Mouse (Mus musculus): Measurements from ENCODE around the gene AI854703. TPM values are rescaled to one million over a fixed set of nuclear protein-coding genes. Genes with fewer than 3 reads are reported as not detected.

Gene AI854703
- 9.7 and 11.6 TPM in 2 replicates for polyA plus RNA-seq (2021; fragmentation: Nextera tagmentation)
- long read RNA-seq, experiment 1, transcript AI854703-201 (4 exons, 3,517 nt) = major isoform, 31 of 102 reads
- long read RNA-seq, experiment 1, partial matches to known transcripts = 51 of 102 reads
- long read RNA-seq, experiment 1, other reads (novel, unspliced or antisense) = 20 of 102 reads
- long read RNA-seq, experiment 2, partial matches to known transcripts = 13 of 22 reads
- long read RNA-seq, experiment 2, other reads (novel, unspliced or antisense) = 8 of 22 reads

GRCm38 (mm10) chr6:48626464-48626863, at the start of gene AI854703:
TSS of gene AI854703 (plus strand) at chr6:48626764.

DNA sequence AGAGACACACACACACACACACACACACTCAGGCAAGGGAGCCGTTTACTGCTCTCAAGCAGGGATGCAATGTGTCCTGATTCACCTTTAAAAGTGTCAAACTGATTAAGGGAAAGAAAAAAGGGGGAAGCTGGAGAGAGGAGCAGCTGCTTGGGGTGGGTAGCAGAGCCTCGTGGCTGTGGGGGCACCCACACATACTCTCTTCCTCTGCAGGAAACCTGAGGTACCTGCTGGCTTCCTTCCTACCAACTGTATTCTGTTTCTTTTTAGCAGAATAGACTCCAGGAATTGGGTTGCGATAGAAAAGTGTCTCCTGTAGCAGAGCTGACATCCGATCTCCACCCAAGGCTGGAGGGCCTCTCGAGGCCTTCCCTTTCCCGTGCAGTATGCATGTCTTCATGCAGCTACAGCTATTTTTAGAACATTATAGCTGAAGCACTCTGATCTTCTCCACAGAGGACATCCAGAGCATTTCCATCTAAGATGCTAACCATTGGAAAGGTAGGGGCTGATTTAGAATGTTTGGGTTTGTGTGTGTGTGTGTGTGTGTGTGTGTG, 37.3 kb upstream of the AI854703 start, which contains the start of gene Gm45021:
TSS of gene Gm45021 (plus strand) at position 417 of the 557 bp plus-strand sequence.

GRCm38 (mm10) chr6:48593158-48594042, 33.2 kb upstream of the AI854703 start, which contains the start of the genes Repin1 and Gm44965:
TSS of gene Repin1 (plus strand) at chr6:48593883.
TSS of gene Gm44965 (plus strand) at chr6:48593941.

GRCm38 (mm10) chr6:48601271-48602079, 25.1 kb upstream of the AI854703 start, which contains the start of gene Zfp775:
TSS of gene Zfp775 (plus strand) at chr6:48602063.

DNA sequence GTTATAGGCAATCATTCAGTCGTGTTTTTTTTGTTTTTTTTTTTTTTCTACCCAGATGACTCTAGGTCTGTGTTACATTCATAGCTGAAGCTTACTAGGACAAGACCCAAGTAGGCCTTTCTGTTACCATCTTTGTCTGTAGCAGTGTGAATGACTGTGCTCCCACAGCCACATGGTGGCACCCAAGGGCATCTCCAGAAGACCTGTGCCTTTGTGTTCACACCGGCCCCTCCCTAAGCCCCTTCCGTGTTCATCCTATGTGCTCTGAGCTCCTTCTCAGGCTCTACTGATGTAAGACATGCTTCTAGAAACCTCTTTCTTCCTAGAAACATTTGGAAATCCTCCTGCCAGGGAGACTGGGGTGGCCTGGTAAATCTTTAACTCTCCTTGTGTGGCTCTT, 20.4 kb downstream of the AI854703 start, which contains the start of gene Gimap8:
TSS of gene Gimap8 (plus strand) at position 240 of the 400 bp plus-strand sequence.

GRCm38 (mm10) chr6:48675931-48676859, 49.6 kb downstream of the AI854703 start, which contains the start of gene Gimap9:
TSS of gene Gimap9 (plus strand) at chr6:48676129.

Other genes starting within 250 kb of the AI854703 start
- 4.4 and 5.4 TPM in 2 replicates for gene Krba1, start 231.2 kb upstream of the AI854703 start, polyA plus RNA-seq (2021; fragmentation: Nextera tagmentation)
- 33.6 and 38.8 TPM in 2 replicates for gene Zfp467, start 180.9 kb upstream of the AI854703 start, polyA plus RNA-seq (2021; fragmentation: Nextera tagmentation)
- 0.09 and 0.16 TPM in 2 replicates for gene Sspo, start 178.5 kb upstream of the AI854703 start, polyA plus RNA-seq (2021; fragmentation: Nextera tagmentation)
- gene Atp6v0e2, start 89.1 kb upstream of the AI854703 start, polyA plus RNA-seq (2021; fragmentation: Nextera tagmentation) = 629 and 681 TPM in 2 replicates
- gene Lrrc61, start 72.0 kb upstream of the AI854703 start, polyA plus RNA-seq (2021; fragmentation: Nextera tagmentation) = 25.9 and 31.8 TPM in 2 replicates
- 24.4 and 29.4 TPM in 2 replicates for gene Rarres2, start 54.0 kb upstream of the AI854703 start, polyA plus RNA-seq (2021; fragmentation: Nextera tagmentation)
- not detected in 2 replicates for gene Gm45021, start 37.2 kb upstream of the AI854703 start, polyA plus RNA-seq (2021; fragmentation: Nextera tagmentation)
- gene Repin1, start 32.9 kb upstream of the AI854703 start, polyA plus RNA-seq (2021; fragmentation: Nextera tagmentation) = 20.9 and 23.4 TPM in 2 replicates
- gene Gm44965, start 32.8 kb upstream of the AI854703 start, polyA plus RNA-seq (2021; fragmentation: Nextera tagmentation) = not detected in 2 replicates
- gene Zfp775, start 24.7 kb upstream of the AI854703 start, polyA plus RNA-seq (2021; fragmentation: Nextera tagmentation) = 5.5 and 8.7 TPM in 2 replicates
- 0.14 and 0.15 TPM in 2 replicates for gene Gimap8, start 20.5 kb downstream of the AI854703 start, polyA plus RNA-seq (2021; fragmentation: Nextera tagmentation)
- 0.36 and 0.38 TPM in 2 replicates for gene Gimap9, start 49.4 kb downstream of the AI854703 start, polyA plus RNA-seq (2021; fragmentation: Nextera tagmentation)
- 0.20 and 0.39 TPM in 2 replicates for gene Gimap4, start 57.8 kb downstream of the AI854703 start, polyA plus RNA-seq (2021; fragmentation: Nextera tagmentation)
- 2.5 and 3.2 TPM in 2 replicates for gene Gimap6, start 81.5 kb downstream of the AI854703 start, polyA plus RNA-seq (2021; fragmentation: Nextera tagmentation)
- 0.59 TPM in 1 of 2 replicates, not detected in the other for gene Gm28053, start 91.8 kb downstream of the AI854703 start, polyA plus RNA-seq (2021; fragmentation: Nextera tagmentation)
- gene Gimap7, start 91.9 kb downstream of the AI854703 start, polyA plus RNA-seq (2021; fragmentation: Nextera tagmentation) = not detected in 2 replicates
- gene Gimap1, start 112.3 kb downstream of the AI854703 start, polyA plus RNA-seq (2021; fragmentation: Nextera tagmentation) = 2.9 and 3.4 TPM in 2 replicates
- gene Gimap5, start 119.4 kb downstream of the AI854703 start, polyA plus RNA-seq (2021; fragmentation: Nextera tagmentation) = 0.44 and 0.63 TPM in 2 replicates
- gene Gimap3, start 144.1 kb downstream of the AI854703 start, polyA plus RNA-seq (2021; fragmentation: Nextera tagmentation) = 0.10 TPM in 1 of 2 replicates, not detected in the other
- gene Tmem176a, start 214.2 kb downstream of the AI854703 start, polyA plus RNA-seq (2021; fragmentation: Nextera tagmentation) = 39.3 and 69.5 TPM in 2 replicates
- 70.9 and 75.1 TPM in 2 replicates for gene Tmem176b, start 214.7 kb downstream of the AI854703 start, polyA plus RNA-seq (2021; fragmentation: Nextera tagmentation)
- 0.10 TPM in 1 of 2 replicates, not detected in the other for gene Aoc1, start 246.1 kb downstream of the AI854703 start, polyA plus RNA-seq (2021; fragmentation: Nextera tagmentation)

Measured in left cerebral cortex, adult 6 months (tissue).